Mouse (Mus musculus) lung, postnatal 0 days (tissue): Measurements from ENCODE around the gene Snx15. TPM values are rescaled to one million over a fixed set of nuclear protein-coding genes. Genes with fewer than 3 reads are reported as not detected.

ENCODE experiments used
- ATAC-seq: fragments of 200-750 bp; cut with Nextera tagmentation; 2 replicates; pipeline ENCODE4 v1.8.0; 2017; ENCODE audit warnings: moderate library complexity
- DNase-seq: peaks from one replicate; pipeline ENCODE4 v3.0.0-alpha.2; 2016; ENCODE audit warnings: low spot score
- H3K27ac ChIP-seq: fragments of 300-500 bp; sonication (generic); 2 replicates; pipeline ENCODE4 v1.5.1; 2014; ENCODE audit warnings: antibody characterized with exemption, mild to moderate bottlenecking, low read length, mixed read lengths
- H3K27me3 ChIP-seq: fragments of 300-500 bp; sonication (generic); replicated peaks from 2 replicates; pipeline ENCODE4 v1.6.1; 2014; ENCODE audit warnings: low read length, mixed read lengths; ENCODE audit not compliant: insufficient read depth
- H3K36me3 ChIP-seq: fragments of 300-500 bp; sonication (generic); 2 replicates; pipeline ENCODE4 v1.6.1; 2014; ENCODE audit warnings: low read length, mixed read lengths; ENCODE audit not compliant: insufficient read depth
- H3K4me1 ChIP-seq: fragments of 300-500 bp; sonication (generic); 2 replicates; pipeline ENCODE4 v1.6.1; 2014; ENCODE audit warnings: antibody characterized with exemption, low read depth, low read length, mixed read lengths; ENCODE audit not compliant: insufficient read depth
- H3K4me2 ChIP-seq: fragments of 300-500 bp; sonication (generic); replicated peaks from 2 replicates; pipeline ENCODE4 v1.6.1; 2014; ENCODE audit warnings: low read depth, mild to moderate bottlenecking, low read length, moderate library complexity, mixed read lengths
- H3K4me3 ChIP-seq: fragments of 300-500 bp; sonication (generic); 2 replicates; pipeline ENCODE4 v1.5.1; 2014; ENCODE audit warnings: low read depth, low read length
- H3K9ac ChIP-seq: fragments of 300-500 bp; sonication (generic); replicated peaks from 2 replicates; pipeline ENCODE4 v1.6.1; 2014; ENCODE audit warnings: low read depth, mild to moderate bottlenecking
- H3K9me3 ChIP-seq: fragments of 300-500 bp; sonication (generic); 2 replicates; pipeline ENCODE4 v1.6.1; 2016; ENCODE audit warnings: low read length, mixed read lengths
- CTCF ChIP-seq: IDR thresholded peaks from 2 replicates; pipeline ENCODE4 v1.5.1; 2016; ENCODE audit warnings: antibody characterized with exemption, mild to moderate bottlenecking
- EP300 ChIP-seq: IDR thresholded peaks from 2 replicates; pipeline ENCODE4 v1.6.1; 2016; ENCODE audit warnings: antibody characterized with exemption, mild to moderate bottlenecking, control low read depth
- WGBS: fragments of 180-500 bp; shearing (Covaris S2); extraction: QIAGEN DNeasy Blood & Tissue Kit; methylation state at CpG from one replicate; pipeline ENCODE4 v1.1.7; 2014; 5-methylcytosine and 5-hydroxymethylcytosine counted together
- polyA plus RNA-seq: library from polyadenylated mRNA; unstranded; fragments of >200 nt; fragmentation: Nextera tagmentation; extraction: Ambion mirVana; gene quantifications from 2 replicates; pipeline ENCODE4 v1.2.1, GENCODE M21; 2015

Snx15 gene
- polyA plus RNA-seq = 29.7 and 30.8 TPM in 2 replicates

DNA sequence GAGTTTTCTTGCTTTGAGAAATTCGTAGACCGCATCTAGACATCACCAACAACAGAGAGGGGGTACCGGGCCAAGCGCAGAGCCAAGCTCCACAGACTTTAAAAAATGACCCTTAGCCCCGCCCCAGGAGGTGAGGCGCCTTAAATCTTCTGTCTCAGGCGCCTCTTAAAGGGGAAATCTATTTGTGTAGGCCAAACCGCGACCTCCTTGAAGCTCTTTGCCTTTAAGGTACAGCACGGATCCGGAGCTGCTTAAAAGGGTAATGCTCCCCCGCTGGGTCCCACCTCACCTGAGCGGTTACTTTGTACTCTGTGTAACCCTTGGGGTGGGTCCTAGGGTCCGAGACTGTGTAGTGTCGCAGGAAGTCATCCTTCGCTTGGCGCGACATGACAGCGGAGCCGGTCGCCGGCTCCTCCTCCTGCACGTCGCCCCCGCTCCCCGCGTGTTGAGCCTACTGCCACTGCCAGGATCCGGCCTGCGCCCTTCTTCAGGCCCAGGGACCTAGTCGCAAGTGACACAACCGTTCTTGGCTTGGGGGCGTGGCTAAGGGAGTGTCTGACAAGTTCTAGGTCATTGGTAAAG, at the start of gene Snx15:
TSS of gene Snx15 (minus strand) at position 545 of the 582 bp plus-strand sequence.
- peak within 1 kb of the TSS; percentile 54 for H3K4me2 ChIP-seq
- peak within 1 kb of the TSS; percentile 37 for H3K4me3 ChIP-seq
- under 1% methylated on average over 32 of the region's 32 CpGs for WGBS
- H3K9me3 ChIP-seq = no peaks in the 10 kb centered on the region
- DNase-seq (peak; percentile 99), ATAC-seq (peak; percentile 95)
- H3K36me3 ChIP-seq = no peaks in the 10 kb centered on the region
- H3K9ac ChIP-seq = peak within 1 kb of the TSS; percentile 37
- peak within 1 kb of the TSS; percentile 86 for H3K27ac ChIP-seq
- TF ChIP-seq EP300 (0 out of 2 replicates have a peak, but pooled peaks have one; percentile 53), CTCF (no peak; the same call in 1 of the 2 replicates)
- H3K27me3 ChIP-seq = no peaks in the 10 kb centered on the region
- H3K4me1 ChIP-seq = no peaks in the 10 kb centered on the region

DNA sequence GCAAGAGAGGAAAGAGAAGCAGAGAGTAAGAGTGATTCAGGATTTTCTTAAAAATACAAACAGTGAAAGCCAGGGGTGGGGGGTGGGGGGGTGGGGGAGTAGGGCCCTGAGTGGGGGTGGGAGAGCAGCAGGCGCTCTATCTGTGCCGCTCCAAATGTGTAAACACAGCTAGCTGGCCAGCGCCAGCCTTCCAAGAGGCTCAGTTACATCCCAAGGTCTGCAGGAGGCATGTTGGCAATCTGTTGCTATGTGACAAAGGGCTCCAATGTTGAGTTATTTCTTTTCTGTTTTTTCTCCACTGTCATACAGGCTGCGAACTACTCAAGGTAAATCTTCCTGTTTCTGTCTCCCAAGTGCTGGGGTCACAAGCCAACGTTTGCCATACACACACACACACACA, 46.7 kb upstream of the Snx15 start:
- H3K4me2 ChIP-seq = no peak overlapping the region
- no peak for DNase-seq
- no peaks in the 10 kb centered on the region for H3K4me1 ChIP-seq
- no peaks in the 10 kb centered on the region for H3K9me3 ChIP-seq
- 20% methylated on average over 4 of the region's 5 CpGs for WGBS
- ATAC-seq = no peak
- no peaks in the 10 kb centered on the region for H3K36me3 ChIP-seq
- H3K4me3 ChIP-seq = no peak overlapping the region
- no peaks in the 10 kb centered on the region for H3K27me3 ChIP-seq
- H3K9ac ChIP-seq = no peak overlapping the region
- TF ChIP-seq EP300 = no peak
- no peak for TF ChIP-seq CTCF
- H3K27ac ChIP-seq = no peak overlapping the region

DNA sequence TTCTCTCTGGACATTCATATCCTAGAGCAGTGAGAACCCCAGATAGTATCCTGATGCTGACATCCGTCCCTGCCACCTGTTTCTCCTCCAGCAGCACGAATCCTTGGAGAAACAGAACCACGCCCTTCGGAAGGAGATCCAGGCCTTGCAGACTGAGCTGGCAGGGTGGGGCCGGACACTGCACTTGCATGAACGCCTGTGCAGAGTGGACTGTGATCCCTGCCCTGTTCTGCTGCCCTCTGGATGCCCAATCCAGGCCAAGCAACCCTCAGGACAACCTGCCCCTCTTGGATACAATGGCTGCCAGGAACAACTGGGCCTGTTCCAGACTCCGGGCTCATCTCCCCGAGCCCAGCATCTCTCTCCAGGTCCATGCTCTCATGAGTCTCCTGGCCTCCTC, 43.1 kb upstream of the Snx15 start:
- no peak overlapping the region for H3K27ac ChIP-seq
- no peak overlapping the region for H3K4me3 ChIP-seq
- H3K27me3 ChIP-seq = no peaks in the 10 kb centered on the region
- H3K9me3 ChIP-seq = no peaks in the 10 kb centered on the region
- DNase-seq = no peak
- H3K36me3 ChIP-seq = no peaks in the 10 kb centered on the region
- TF ChIP-seq EP300 = no peak
- TF ChIP-seq CTCF = no peak
- WGBS = 75% methylated on average over 8 of the region's 8 CpGs
- H3K4me2 ChIP-seq = no peak overlapping the region
- no peak for ATAC-seq
- no peak overlapping the region for H3K9ac ChIP-seq
- H3K4me1 ChIP-seq = no peaks in the 10 kb centered on the region

DNA sequence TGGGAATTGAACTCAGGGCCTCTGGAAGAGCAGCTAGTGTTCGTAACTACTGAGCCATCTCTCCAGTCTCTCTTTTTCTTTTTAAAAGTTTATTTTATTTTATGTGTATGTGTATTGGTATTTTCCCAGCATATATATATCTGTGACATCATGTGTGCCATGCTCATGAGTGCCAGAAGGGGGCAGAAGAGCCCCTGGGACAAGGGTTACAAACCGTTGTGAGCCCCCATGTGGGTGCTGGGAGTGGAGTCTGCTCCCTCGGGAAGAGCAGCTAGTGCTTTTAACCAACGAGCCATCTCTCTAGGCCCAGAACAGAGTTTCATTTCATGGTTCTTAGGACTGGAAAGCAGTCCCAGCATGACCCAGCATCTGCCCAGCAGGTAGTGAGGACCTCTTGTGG, 38.6 kb upstream of the Snx15 start:
- ATAC-seq (no peak), DNase-seq (no peak)
- H3K4me3 ChIP-seq = no peak overlapping the region
- no peaks in the 10 kb centered on the region for H3K27me3 ChIP-seq
- H3K4me2 ChIP-seq = no peak overlapping the region
- 67% methylated on average over 4 of the region's 4 CpGs for WGBS
- no peaks in the 10 kb centered on the region for H3K9me3 ChIP-seq
- peak; percentile 26 for TF ChIP-seq CTCF
- no peak for TF ChIP-seq EP300
- no peaks in the 10 kb centered on the region for H3K4me1 ChIP-seq
- H3K36me3 ChIP-seq = no peaks in the 10 kb centered on the region
- no peak overlapping the region for H3K27ac ChIP-seq
- no peak overlapping the region for H3K9ac ChIP-seq

DNA sequence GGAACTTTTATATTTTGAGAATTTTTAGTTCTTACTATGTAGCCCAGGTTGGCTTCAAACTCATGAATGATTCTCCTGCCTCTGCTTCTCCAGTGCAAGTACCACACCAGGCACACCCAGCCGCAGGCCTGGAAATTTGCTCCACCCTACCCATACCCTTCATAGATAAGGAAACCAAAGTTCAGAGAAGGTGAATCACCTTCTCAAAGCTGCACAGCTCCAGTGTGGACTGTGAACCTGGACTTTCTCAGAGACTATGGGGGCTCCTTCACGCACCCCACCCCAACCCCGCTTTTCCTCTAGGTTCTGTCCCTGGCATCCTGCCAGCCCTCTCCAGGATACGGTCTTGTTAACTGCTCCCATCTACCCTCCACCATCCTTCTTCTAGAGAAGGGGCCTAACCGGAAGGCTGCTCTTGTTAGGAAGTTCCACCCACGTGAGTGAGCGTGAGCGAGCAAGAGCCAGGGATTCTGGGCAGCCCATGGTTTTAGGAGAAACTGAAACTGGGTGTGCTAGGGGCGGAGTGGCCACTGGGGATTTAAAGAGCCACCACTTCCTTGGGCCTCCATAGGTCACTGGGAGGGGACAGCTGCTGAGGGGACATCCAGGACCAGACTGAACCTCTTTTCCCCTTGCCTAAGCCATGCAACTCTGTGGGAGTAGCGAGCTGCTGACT, 35.9 kb upstream of the Snx15 start:
- 36% methylated on average over 10 of the region's 10 CpGs for WGBS
- Histone ChIP-seq H3K27ac (no peak overlapping the region), H3K4me1 (no peaks in the 10 kb centered on the region), H3K9ac (no peak overlapping the region), H3K9me3 (no peaks in the 10 kb centered on the region), H3K4me2 (peak overlapping the region; percentile 33; the same call in 1 of the 2 replicates), H3K36me3 (no peaks in the 10 kb centered on the region), H3K4me3 (no peak overlapping the region), H3K27me3 (no peaks in the 10 kb centered on the region)
- TF ChIP-seq CTCF = 0 out of 2 replicates have a peak, but pooled peaks have one; percentile 7
- TF ChIP-seq EP300 = no peak
- ATAC-seq (peak; percentile 72), DNase-seq (peak; percentile 53)

DNA sequence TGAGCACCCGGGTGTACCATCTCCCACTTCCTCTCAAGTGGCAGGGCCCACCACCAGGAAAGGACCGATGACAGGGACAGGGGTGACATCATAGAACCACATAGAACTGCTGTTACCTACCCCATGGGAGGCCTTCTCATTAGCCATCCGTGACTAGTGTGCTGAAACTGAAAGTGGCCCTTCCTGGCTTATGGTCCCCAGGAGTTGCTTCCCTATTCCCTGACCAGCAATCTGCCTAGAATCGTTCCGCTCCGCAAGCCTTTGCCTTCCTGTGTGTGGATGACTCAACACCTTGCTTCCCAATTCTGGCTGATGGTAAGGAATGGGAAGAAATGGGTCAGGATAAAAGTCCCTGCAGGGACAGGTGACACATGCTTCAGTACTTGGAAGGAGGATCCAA, 29.1 kb upstream of the Snx15 start:
- TF ChIP-seq EP300 (no peak), CTCF (no peak)
- Histone ChIP-seq H3K9ac (no peak overlapping the region), H3K9me3 (no peaks in the 10 kb centered on the region), H3K27me3 (no peaks in the 10 kb centered on the region), H3K4me3 (no peak overlapping the region), H3K4me2 (no peak overlapping the region), H3K4me1 (no peaks in the 10 kb centered on the region), H3K36me3 (no peaks in the 10 kb centered on the region), H3K27ac (no peak overlapping the region)
- 52% methylated on average over 6 of the region's 6 CpGs for WGBS
- DNase-seq (no peak), ATAC-seq (peak; percentile 32; the same call in 1 of the 2 replicates)
